Mouse (Mus musculus) embryonic facial prominence, embryonic 10.5 days (tissue): ENCODE results near the gene Zfp574. TPM values are rescaled to one million over a fixed set of nuclear protein-coding genes. Genes with fewer than 3 reads are reported as not detected.

ENCODE experiments used
- DNase-seq: peaks from one replicate; pipeline ENCODE4 v3.0.0-alpha.2; 2017; ENCODE audit warnings: low spot score
- H3K27ac ChIP-seq: fragments of 300-500 bp; sonication (generic); replicated peaks from 2 replicates; pipeline ENCODE4 v1.5.1; 2016; ENCODE audit warnings: mild to moderate bottlenecking
- H3K27me3 ChIP-seq: fragments of 300-500 bp; sonication (generic); replicated peaks from 2 replicates; pipeline ENCODE4 v1.6.1; 2016; ENCODE audit warnings: low read depth, mild to moderate bottlenecking; ENCODE audit not compliant: poor library complexity, severe bottlenecking
- H3K36me3 ChIP-seq: fragments of 300-500 bp; sonication (generic); replicated peaks from 2 replicates; pipeline ENCODE4 v1.6.1; 2016; ENCODE audit warnings: mild to moderate bottlenecking, moderate library complexity
- H3K4me1 ChIP-seq: fragments of 300-500 bp; sonication (generic); 2 replicates; pipeline ENCODE4 v1.6.1; 2016
- H3K4me3 ChIP-seq: fragments of 300-500 bp; sonication (generic); 2 replicates; pipeline ENCODE4 v1.5.1; 2016; ENCODE audit warnings: mild to moderate bottlenecking, moderate library complexity
- H3K9me3 ChIP-seq: fragments of 300-500 bp; sonication (generic); 2 replicates; pipeline ENCODE4 v1.6.1; 2016; ENCODE audit warnings: mild to moderate bottlenecking
- WGBS: fragments of 180-500 bp; shearing (Covaris S2); methylation state at CpG from one replicate; pipeline ENCODE4 v1.1.7; 2016; 5-methylcytosine and 5-hydroxymethylcytosine counted together
- polyA plus RNA-seq: library from polyadenylated mRNA; unstranded; fragments of >200 nt; fragmentation: Nextera tagmentation; extraction: Ambion mirVana; gene quantifications from 2 replicates; pipeline ENCODE4 v1.2.1, GENCODE M21; 2016

Zfp574 gene
- polyA plus RNA-seq, 1 experiment from 2014 or later: 44.4 TPM

- no peaks in the 10 kb centered on the region for H3K9me3 ChIP-seq
- H3K27me3 ChIP-seq: no peaks in the 10 kb centered on the region
- peak overlapping the region; percentile 79 for H3K4me3 ChIP-seq
- H3K27ac ChIP-seq: peak overlapping the region; percentile 94
- DNase-seq: peak; percentile 98
- H3K4me1 ChIP-seq: peaks cover 55% of the 10 kb centered on the region
- under 1% methylated on average over 56 of the region's 56 CpGs for WGBS
- H3K36me3 ChIP-seq: peaks cover 32% of the 10 kb centered on the region
Observed at GRCm38 (mm10) chr7:25076663-25077413, 4.5 kb downstream of the Zfp574 start.

DNA sequence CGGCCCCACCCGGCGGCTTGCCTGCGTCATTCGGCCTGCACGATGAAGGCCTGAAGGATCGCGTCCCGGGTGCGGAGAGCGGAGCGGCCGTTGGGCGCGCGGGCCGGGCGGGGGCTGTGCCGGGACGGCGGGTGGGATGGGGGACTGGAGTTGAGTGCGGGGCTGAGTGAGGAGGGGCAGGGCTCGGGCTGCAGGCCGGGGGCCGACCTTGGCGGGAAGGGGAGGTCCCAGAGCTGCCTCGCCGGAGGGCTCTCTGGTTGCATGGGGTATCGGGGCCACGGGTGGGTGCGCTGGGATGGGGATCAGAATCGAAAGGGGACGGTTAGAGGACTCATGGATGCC lies 5.0 kb downstream of the Zfp574 start:
- WGBS: under 1% methylated on average over 33 of the region's 33 CpGs
- Histone ChIP-seq H3K4me1 (peaks cover 50% of the 10 kb centered on the region), H3K36me3 (peaks cover 38% of the 10 kb centered on the region)

DNA sequence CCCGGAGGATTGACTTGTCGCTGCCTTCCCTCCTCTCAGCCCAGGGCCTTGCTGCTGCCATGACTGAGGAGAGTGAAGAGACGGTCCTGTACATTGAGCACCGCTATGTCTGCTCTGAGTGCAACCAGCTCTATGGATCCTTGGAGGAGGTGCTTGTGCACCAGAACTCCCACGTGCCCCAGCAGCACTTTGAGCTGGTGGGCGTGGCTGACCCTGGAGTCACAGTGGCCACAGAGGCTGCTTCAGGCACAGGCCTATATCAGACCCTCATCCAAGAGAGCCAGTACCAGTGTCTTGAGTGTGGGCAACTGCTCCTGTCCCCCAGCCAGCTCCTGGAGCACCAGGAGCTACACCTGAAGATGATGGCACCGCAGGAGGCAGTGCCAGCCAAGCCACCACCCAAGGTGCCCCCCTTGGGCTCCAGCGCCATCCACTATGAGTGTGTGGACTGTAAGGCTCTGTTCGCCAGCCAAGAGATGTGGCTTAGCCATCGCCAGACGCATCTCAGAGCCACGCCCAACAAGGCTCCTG lies 7.2 kb downstream of the Zfp574 start:
- H3K36me3 ChIP-seq: peaks cover 59% of the 10 kb centered on the region
- 86% methylated on average over 12 of the region's 12 CpGs for WGBS
- H3K9me3 ChIP-seq: no peaks in the 10 kb centered on the region
- 0 out of 2 replicates have a peak overlapping the region, but pooled peaks have one; percentile 8 for H3K4me3 ChIP-seq
- H3K27ac ChIP-seq: no peak overlapping the region
- H3K4me1 ChIP-seq: peaks cover 29% of the 10 kb centered on the region
- DNase-seq: no peak
- H3K27me3 ChIP-seq: no peaks in the 10 kb centered on the region

More for the DNA sequence above, 5.0 kb downstream of the Zfp574 start:
- H3K9me3 ChIP-seq: no peaks in the 10 kb centered on the region
- H3K4me3 ChIP-seq: peak overlapping the region; percentile 79
- no peak for DNase-seq
- H3K27ac ChIP-seq: peak overlapping the region; percentile 94
- H3K27me3 ChIP-seq: no peaks in the 10 kb centered on the region

- WGBS: 95% methylated on average over 13 of the region's 13 CpGs
- peaks cover 68% of the 10 kb centered on the region for H3K36me3 ChIP-seq
- H3K9me3 ChIP-seq: no peaks in the 10 kb centered on the region
- H3K4me3 ChIP-seq: no peak overlapping the region
- H3K27ac ChIP-seq: no peak overlapping the region
- H3K4me1 ChIP-seq: peaks cover 28% of the 10 kb centered on the region
- no peaks in the 10 kb centered on the region for H3K27me3 ChIP-seq
- no peak for DNase-seq
Observed at GRCm38 (mm10) chr7:25080431-25080830, 8.1 kb downstream of the Zfp574 start.

GRCm38 (mm10) chr7:25082510-25082909 lies 10.1 kb downstream of the Zfp574 start:
- no peak overlapping the region for H3K27ac ChIP-seq
- no peak overlapping the region for H3K4me3 ChIP-seq
- peaks cover 26% of the 10 kb centered on the region for H3K4me1 ChIP-seq
- WGBS: 89% methylated on average over 4 of the region's 4 CpGs
- no peak for DNase-seq
- peaks cover 86% of the 10 kb centered on the region for H3K36me3 ChIP-seq
- no peaks in the 10 kb centered on the region for H3K27me3 ChIP-seq
- H3K9me3 ChIP-seq: no peaks in the 10 kb centered on the region

DNA sequence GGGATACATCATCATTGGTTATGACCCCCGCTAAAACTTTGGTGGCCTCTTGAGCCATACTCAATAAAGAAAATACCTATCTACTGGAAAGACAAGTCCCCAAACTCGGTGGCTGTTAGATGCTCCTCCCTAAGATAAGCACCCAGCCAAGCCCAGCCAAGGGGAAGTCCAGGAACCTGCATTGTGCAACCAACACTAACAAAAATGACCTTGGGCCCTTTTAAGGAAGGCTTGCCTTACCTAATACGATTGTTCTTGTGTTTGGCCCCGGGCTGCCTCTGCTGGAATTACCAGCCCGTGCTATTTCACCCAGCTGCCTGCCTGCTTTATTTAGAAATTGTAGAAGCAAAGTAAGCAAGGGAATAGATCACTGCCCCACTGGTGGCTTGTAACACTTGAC lies 12.3 kb downstream of the Zfp574 start:
- H3K4me3 ChIP-seq: no peak overlapping the region
- H3K4me1 ChIP-seq: peaks cover 26% of the 10 kb centered on the region
- H3K9me3 ChIP-seq: no peaks in the 10 kb centered on the region
- no peak for DNase-seq
- no peak overlapping the region for H3K27ac ChIP-seq
- 88% methylated on average over 5 of the region's 5 CpGs for WGBS
- peaks cover 76% of the 10 kb centered on the region for H3K36me3 ChIP-seq
- H3K27me3 ChIP-seq: no peaks in the 10 kb centered on the region

DNA sequence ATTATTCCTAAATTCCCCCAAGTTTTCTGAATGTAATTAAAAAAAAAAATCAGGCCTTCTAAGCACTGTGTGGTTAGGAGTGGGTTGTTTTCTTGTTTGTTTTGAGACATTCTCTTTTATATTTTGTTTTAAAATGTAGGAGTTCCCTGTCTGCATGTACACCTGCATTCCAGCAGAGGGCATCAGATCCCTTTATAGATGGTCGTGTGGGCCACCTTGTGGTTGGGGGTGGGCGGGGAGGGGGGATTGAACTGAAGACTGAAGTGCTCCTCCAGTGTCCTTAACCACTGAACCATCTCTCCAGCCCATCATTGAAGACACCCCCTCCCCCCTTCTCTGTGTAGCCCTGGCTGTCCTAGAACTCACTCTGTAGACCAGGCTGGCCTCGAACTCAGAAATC lies 14.3 kb downstream of the Zfp574 start:
- H3K4me3 ChIP-seq: no peak overlapping the region
- WGBS: 65% methylated on average over 3 of the region's 3 CpGs
- peaks cover 56% of the 10 kb centered on the region for H3K36me3 ChIP-seq
- no peaks in the 10 kb centered on the region for H3K27me3 ChIP-seq
- DNase-seq: no peak
- H3K9me3 ChIP-seq: no peaks in the 10 kb centered on the region
- H3K27ac ChIP-seq: no peak overlapping the region
- peaks cover 35% of the 10 kb centered on the region for H3K4me1 ChIP-seq

DNA sequence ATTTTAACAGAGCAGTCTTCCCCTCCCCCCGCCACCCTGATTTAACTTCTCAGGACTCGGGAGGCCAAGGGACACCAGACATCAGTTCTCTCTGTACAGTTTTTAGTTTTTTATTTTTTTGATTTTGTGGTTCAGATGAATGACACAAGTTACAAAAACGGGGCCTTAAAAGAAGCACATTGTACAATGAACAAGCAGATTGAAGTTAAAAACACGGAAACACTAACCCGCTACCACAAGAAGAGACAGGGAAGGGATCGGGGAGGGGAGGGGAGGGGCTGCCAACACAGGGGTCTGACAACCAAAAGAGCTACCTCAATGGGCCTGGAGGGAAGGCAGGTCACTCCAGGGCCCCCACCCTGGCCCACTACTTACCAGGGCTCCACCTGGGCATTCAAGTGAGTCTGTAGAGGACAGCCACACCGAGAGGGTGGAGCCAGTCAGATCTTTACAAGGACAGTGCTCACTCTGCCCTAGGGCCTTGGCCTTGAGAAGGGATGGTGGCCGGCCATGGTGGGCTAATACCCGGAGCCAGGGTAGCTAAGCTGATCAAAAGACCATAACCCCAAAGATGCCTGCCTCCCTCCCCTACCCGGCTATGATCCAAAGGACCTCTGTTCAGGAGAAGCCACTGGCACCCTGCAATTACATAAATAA lies 15.0 kb downstream of the Zfp574 start:
- DNase-seq: peak; percentile 44
- Histone ChIP-seq H3K36me3 (peaks cover 49% of the 10 kb centered on the region), H3K27me3 (no peaks in the 10 kb centered on the region), H3K27ac (peak overlapping the region; percentile 60), H3K4me3 (no peak overlapping the region), H3K4me1 (peaks cover 39% of the 10 kb centered on the region), H3K9me3 (no peaks in the 10 kb centered on the region)
- 50% methylated on average over 10 of the region's 10 CpGs for WGBS

DNA sequence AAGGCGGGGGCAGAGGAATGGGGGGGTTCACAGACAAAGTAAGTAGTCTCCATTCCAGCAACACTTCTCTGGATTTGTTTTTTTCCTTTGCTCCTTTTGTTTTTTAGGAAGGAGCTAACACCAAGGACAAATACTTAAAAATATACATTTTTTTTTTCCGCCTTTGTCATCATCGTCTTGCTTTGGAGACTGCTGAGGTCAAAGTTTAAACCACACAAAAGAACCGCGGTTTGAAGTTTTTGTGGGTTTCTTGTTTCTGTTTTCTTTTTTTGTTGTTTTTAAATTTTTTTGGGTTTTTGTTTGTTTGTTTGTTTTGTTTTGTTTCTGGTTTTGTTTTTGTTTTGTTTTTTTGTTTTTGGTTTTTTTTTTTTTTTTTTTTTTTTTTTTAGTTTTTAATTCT lies 15.6 kb downstream of the Zfp574 start:
- Histone ChIP-seq H3K4me3 (no peak overlapping the region), H3K27me3 (peaks cover 6% of the 10 kb centered on the region), H3K4me1 (peaks cover 45% of the 10 kb centered on the region), H3K27ac (peak overlapping the region; percentile 60), H3K9me3 (no peaks in the 10 kb centered on the region), H3K36me3 (peaks cover 43% of the 10 kb centered on the region)
- no peak for DNase-seq
- WGBS: 55% methylated on average over 5 of the region's 5 CpGs

DNA sequence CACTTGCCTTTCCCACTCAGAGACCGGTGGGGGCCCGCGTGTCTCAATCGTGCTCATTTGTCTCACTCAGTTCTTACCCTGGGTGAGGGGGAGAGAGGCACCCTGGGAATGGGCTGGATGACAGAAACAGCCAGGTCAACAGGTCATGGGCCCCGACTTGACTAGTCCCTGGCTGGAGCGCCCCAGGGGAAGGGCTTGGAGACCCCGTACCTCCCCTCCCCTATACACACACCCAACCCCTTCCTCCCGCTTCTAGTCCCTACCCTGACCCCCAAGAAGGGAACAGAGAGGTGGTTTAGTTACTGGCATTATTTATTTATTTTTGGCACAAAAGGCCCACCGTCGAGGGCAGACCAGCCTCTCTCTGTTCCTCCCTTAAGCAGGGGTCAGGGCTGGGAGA lies 16.2 kb downstream of the Zfp574 start:
- Histone ChIP-seq H3K27ac (peak overlapping the region; percentile 82), H3K4me1 (peaks cover 50% of the 10 kb centered on the region), H3K27me3 (peaks cover 11% of the 10 kb centered on the region), H3K4me3 (peak overlapping the region; percentile 17; the same call in 1 of the 2 replicates), H3K9me3 (no peaks in the 10 kb centered on the region), H3K36me3 (peaks cover 37% of the 10 kb centered on the region)
- WGBS: 4% methylated on average over 10 of the region's 10 CpGs
- peak; percentile 74 for DNase-seq

- Histone ChIP-seq H3K9me3 (no peaks in the 10 kb centered on the region), H3K4me3 (peak overlapping the region; percentile 17; the same call in 1 of the 2 replicates), H3K27ac (peak overlapping the region; percentile 82), H3K27me3 (peaks cover 11% of the 10 kb centered on the region), H3K4me1 (peaks cover 54% of the 10 kb centered on the region), H3K36me3 (peaks cover 33% of the 10 kb centered on the region)
- DNase-seq: no peak
- 23% methylated on average over 11 of the region's 11 CpGs for WGBS
Observed at GRCm38 (mm10) chr7:25088968-25089367, 16.6 kb downstream of the Zfp574 start.

GRCm38 (mm10) chr7:25089875-25090274 lies 17.5 kb downstream of the Zfp574 start:
- Histone ChIP-seq H3K27me3 (peaks cover 11% of the 10 kb centered on the region), H3K9me3 (no peaks in the 10 kb centered on the region), H3K36me3 (peaks cover 24% of the 10 kb centered on the region), H3K4me1 (peaks cover 54% of the 10 kb centered on the region), H3K4me3 (peak overlapping the region; percentile 33), H3K27ac (peak overlapping the region; percentile 82)
- DNase-seq: peak; percentile 71
- WGBS: 17% methylated on average over 10 of the region's 10 CpGs

DNA sequence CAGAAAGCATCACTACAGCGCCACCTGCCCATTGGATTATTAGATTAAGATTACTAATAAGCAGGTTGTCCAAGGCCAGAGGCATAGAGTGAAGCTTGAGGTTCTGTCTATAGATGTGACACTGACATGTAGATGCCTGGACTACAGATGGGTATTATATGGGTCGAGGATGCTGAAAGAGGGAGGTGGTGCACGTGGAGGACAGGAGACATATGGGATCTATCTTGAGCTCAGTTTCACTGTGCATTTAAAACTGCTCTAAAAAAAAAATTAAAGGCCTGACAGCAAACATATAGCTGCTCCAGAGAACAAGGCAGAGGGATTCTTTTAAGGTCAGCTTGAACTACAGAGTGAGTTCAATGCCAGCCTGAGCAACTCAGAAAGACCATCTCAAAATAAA lies 25.8 kb downstream of the Zfp574 start:
- Histone ChIP-seq H3K27ac (no peak overlapping the region), H3K4me3 (no peak overlapping the region), H3K9me3 (no peaks in the 10 kb centered on the region), H3K4me1 (peaks cover 8% of the 10 kb centered on the region), H3K27me3 (peaks cover 4% of the 10 kb centered on the region; the same call in 1 of the 2 replicates), H3K36me3 (no peaks in the 10 kb centered on the region)
- 73% methylated on average over 3 of the region's 3 CpGs for WGBS
- DNase-seq: no peak
